Mouse (Mus musculus) limb, embryonic 14.5 days (tissue): ENCODE data around the gene Mgll. TPM values are rescaled to one million over a fixed set of nuclear protein-coding genes. Genes with fewer than 3 reads are reported as not detected.

Experiments used
- ATAC-seq: fragments of 200-750 bp; cut with Nextera tagmentation; 2 replicates; pipeline ENCODE4 v1.8.0; 2017; ENCODE audit warnings: low read depth, moderate number of reproducible peaks, moderate TSS enrichment; ENCODE audit not compliant: low FRiP score
- DNase-seq: peaks from one replicate; pipeline ENCODE4 v3.0.0-alpha.2; 2015; ENCODE audit warnings: low spot score
- H3K27ac ChIP-seq: fragments of 300-500 bp; sonication (generic); replicated peaks from 2 replicates; pipeline ENCODE4 v1.5.1; 2014; ENCODE audit warnings: low read depth, mild to moderate bottlenecking, low read length, moderate library complexity, mixed read lengths
- H3K27me3 ChIP-seq: fragments of 300-500 bp; sonication (generic); 2 replicates; pipeline ENCODE4 v1.6.1; 2014; ENCODE audit warnings: low read length, mixed read lengths; ENCODE audit not compliant: control insufficient read depth, insufficient read depth
- H3K36me3 ChIP-seq: fragments of 300-500 bp; sonication (generic); 2 replicates; pipeline ENCODE4 v1.6.1; 2014; ENCODE audit warnings: mild to moderate bottlenecking, low read length, moderate library complexity, mixed read lengths; ENCODE audit not compliant: control insufficient read depth, insufficient read depth
- H3K4me1 ChIP-seq: fragments of 300-500 bp; sonication (generic); 2 replicates; pipeline ENCODE4 v1.6.1; 2014; ENCODE audit warnings: antibody characterized with exemption, low read length, mixed read lengths; ENCODE audit not compliant: control insufficient read depth, insufficient read depth
- H3K4me2 ChIP-seq: fragments of 300-500 bp; sonication (generic); replicated peaks from 2 replicates; pipeline ENCODE4 v1.6.1; 2014; ENCODE audit warnings: low read depth, mild to moderate bottlenecking, low read length, moderate library complexity; ENCODE audit not compliant: severe bottlenecking
- H3K4me3 ChIP-seq: fragments of 300-500 bp; sonication (generic); replicated peaks from 2 replicates; pipeline ENCODE4 v1.5.1; 2014; ENCODE audit warnings: low read length
- H3K9ac ChIP-seq: fragments of 300-500 bp; sonication (generic); 2 replicates; pipeline ENCODE4 v1.6.1; 2014; ENCODE audit warnings: mild to moderate bottlenecking, low read depth, low read length, moderate library complexity; ENCODE audit not compliant: severe bottlenecking
- H3K9me3 ChIP-seq: fragments of 300-500 bp; sonication (generic); 2 replicates; pipeline ENCODE4 v1.6.1; 2016; ENCODE audit warnings: low read length; ENCODE audit not compliant: control insufficient read depth
- POLR2A ChIP-seq: fragments of 200-500 bp; IDR thresholded peaks from 2 replicates; pipeline ENCODE4 v1.8.0; 2012; ENCODE audit warnings: inconsistent platforms, mild to moderate bottlenecking, moderate library complexity, borderline replicate concordance; ENCODE audit not compliant: insufficient read depth, insufficient read length; ENCODE audit errors: extremely low read depth
- WGBS: fragments of 180-500 bp; shearing (Covaris S2); extraction: QIAGEN DNeasy Blood & Tissue Kit; methylation state at CpG from one replicate; pipeline ENCODE4 v1.1.7; 2014; 5-methylcytosine and 5-hydroxymethylcytosine counted together
- polyA plus RNA-seq, 2 experiments: library from polyadenylated mRNA; depleted of rRNA in 1 of 2; stranded (reverse) in 1 of 2; unstranded in 1 of 2; fragments of >200 nt; fragmentation: Nextera tagmentation in 1 of 2; extraction: Ambion mirVana in 1 of 2; gene quantifications; 2 replicates each; pipeline versions ENCODE4 v1.2.1 to v1.2.3; 2012 to 2014

The Mgll gene
- polyA plus RNA-seq, 2 experiments, result 7.5 to 17.6 TPM

GRCm38 (mm10) chr6:88767740-88768139 is 43.5 kb downstream of the Mgll start:
- Histone ChIP-seq H3K4me2 (no peak overlapping the region), H3K27ac (no peak overlapping the region), H3K9me3 (no peaks in the 10 kb centered on the region), H3K4me1 (peaks cover 5% of the 10 kb centered on the region), H3K27me3 (no peaks in the 10 kb centered on the region), H3K36me3 (no peaks in the 10 kb centered on the region), H3K4me3 (no peak overlapping the region), H3K9ac (no peak overlapping the region)
- WGBS, result 74% methylated on average over 4 of the region's 4 CpGs
- DNase-seq, result no peak
- TF ChIP-seq POLR2A, result no peak
- no peak for ATAC-seq

GRCm38 (mm10) chr6:88769723-88770122 is 45.5 kb downstream of the Mgll start:
- no peak for TF ChIP-seq POLR2A
- Histone ChIP-seq H3K9ac (no peak overlapping the region), H3K27ac (no peak overlapping the region), H3K27me3 (no peaks in the 10 kb centered on the region), H3K4me2 (no peak overlapping the region), H3K4me1 (peaks cover 13% of the 10 kb centered on the region), H3K36me3 (no peaks in the 10 kb centered on the region), H3K9me3 (no peaks in the 10 kb centered on the region), H3K4me3 (no peak overlapping the region)
- DNase-seq (no peak), ATAC-seq (no peak)
- 86% methylated on average over 6 of the region's 6 CpGs for WGBS

- DNase-seq (no peak), ATAC-seq (no peak)
- H3K27me3 ChIP-seq, result no peaks in the 10 kb centered on the region
- no peaks in the 10 kb centered on the region for H3K9me3 ChIP-seq
- H3K9ac ChIP-seq, result no peak overlapping the region
- peaks cover 19% of the 10 kb centered on the region for H3K4me1 ChIP-seq
- 81% methylated on average over 17 of the region's 17 CpGs for WGBS
- H3K36me3 ChIP-seq, result no peaks in the 10 kb centered on the region
- H3K27ac ChIP-seq, result no peak overlapping the region
- H3K4me3 ChIP-seq, result no peak overlapping the region
- no peak overlapping the region for H3K4me2 ChIP-seq
- no peak for TF ChIP-seq POLR2A
These were observed 46.2 kb downstream of the Mgll start for GRCm38 (mm10) chr6:88770300-88770904.

GRCm38 (mm10) chr6:88770981-88771380 is 46.8 kb downstream of the Mgll start:
- H3K27me3 ChIP-seq, result no peaks in the 10 kb centered on the region
- ATAC-seq (no peak), DNase-seq (no peak)
- peaks cover 19% of the 10 kb centered on the region for H3K4me1 ChIP-seq
- H3K9me3 ChIP-seq, result no peaks in the 10 kb centered on the region
- no peak overlapping the region for H3K4me3 ChIP-seq
- no peaks in the 10 kb centered on the region for H3K36me3 ChIP-seq
- TF ChIP-seq POLR2A, result no peak
- H3K9ac ChIP-seq, result no peak overlapping the region
- H3K27ac ChIP-seq, result no peak overlapping the region
- H3K4me2 ChIP-seq, result no peak overlapping the region
- WGBS, result 86% methylated on average over 5 of the region's 5 CpGs

GRCm38 (mm10) chr6:88772041-88772440 is 47.8 kb downstream of the Mgll start:
- ATAC-seq, result no peak
- Histone ChIP-seq H3K36me3 (no peaks in the 10 kb centered on the region), H3K9me3 (no peaks in the 10 kb centered on the region), H3K9ac (no peak overlapping the region), H3K4me2 (no peak overlapping the region), H3K27me3 (no peaks in the 10 kb centered on the region), H3K4me1 (peaks cover 28% of the 10 kb centered on the region), H3K4me3 (no peak overlapping the region), H3K27ac (no peak overlapping the region)
- 50% methylated on average over 13 of the region's 13 CpGs for WGBS
- no peak for TF ChIP-seq POLR2A
- DNase-seq, result no peak

- H3K4me1 ChIP-seq, result peaks cover 42% of the 10 kb centered on the region
- TF ChIP-seq POLR2A, result no peak
- no peak overlapping the region for H3K4me2 ChIP-seq
- H3K36me3 ChIP-seq, result no peaks in the 10 kb centered on the region
- no peak for ATAC-seq
- no peak overlapping the region for H3K4me3 ChIP-seq
- no peak overlapping the region for H3K9ac ChIP-seq
- no peak for DNase-seq
- WGBS, result 61% methylated on average over 9 of the region's 9 CpGs
- no peaks in the 10 kb centered on the region for H3K27me3 ChIP-seq
- H3K9me3 ChIP-seq, result no peaks in the 10 kb centered on the region
- no peak overlapping the region; the same call in 1 of the 2 replicates for H3K27ac ChIP-seq
These were observed 49.8 kb downstream of the Mgll start for GRCm38 (mm10) chr6:88774055-88774454.
